Mouse (Mus musculus) spleen, adult 2 months (tissue): ENCODE results near the gene Ddr2.

ENCODE experiments used
- CTCF ChIP-seq: fragments of 200-500 bp; IDR thresholded peaks from 2 replicates; pipeline ENCODE4 v1.5.1; 2011; ENCODE audit warnings: mild to moderate bottlenecking, inconsistent platforms; ENCODE audit not compliant: insufficient read depth, insufficient read length, insufficient replicate concordance; ENCODE audit errors: extremely low read depth
- POLR2A ChIP-seq: fragments of 200-500 bp; IDR thresholded peaks from 2 replicates; pipeline ENCODE4 v1.6.1; 2011; ENCODE audit warnings: low read depth, low read length, inconsistent platforms

DNA sequence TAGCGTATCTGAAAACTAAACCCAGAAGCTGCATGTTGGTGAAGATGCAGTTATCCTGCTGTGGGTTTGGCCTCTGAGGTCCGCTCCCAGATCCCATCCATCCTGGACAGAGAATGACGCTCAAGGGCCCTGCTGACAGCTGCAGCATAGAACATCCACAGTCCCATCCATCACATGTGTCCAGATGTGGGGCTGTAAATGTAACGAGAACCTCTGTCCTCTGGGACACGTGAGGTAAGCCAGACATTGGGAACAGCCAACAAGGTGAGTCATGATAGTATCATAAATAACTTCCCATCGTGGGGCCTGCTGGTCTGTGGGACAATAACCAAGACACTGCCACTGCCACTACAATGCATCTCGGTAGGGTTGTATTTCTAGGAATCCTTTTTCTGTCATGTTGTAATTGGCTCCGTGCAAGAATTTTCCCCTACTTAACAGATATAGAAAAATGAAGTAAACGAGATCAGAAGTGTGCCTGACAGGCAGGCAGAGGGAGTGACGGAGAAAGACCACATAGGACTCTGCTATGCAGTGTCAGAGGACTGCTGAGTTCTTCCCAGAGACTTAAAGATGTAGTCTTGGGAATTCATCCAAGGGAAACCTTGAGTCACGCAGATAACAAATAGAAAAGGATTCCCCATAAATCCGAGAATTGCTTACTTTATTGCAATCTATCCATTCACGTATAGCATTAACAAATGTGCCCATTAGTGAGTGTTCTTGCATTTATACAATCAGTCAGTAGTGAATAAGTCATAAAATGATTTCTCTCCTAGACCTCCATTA, 101.9 kb downstream of the Ddr2 start:
- TF ChIP-seq POLR2A (no peak), CTCF (no peak)
